Mouse (Mus musculus) layer of hippocampus, postnatal 36 days (tissue): ENCODE measurements at regions not wholly inside any gene's neighbourhood (a gene's known extent, or its start where the extent isn't known, plus 50 kb on each side); places are given as distances from the start of the nearest gene placed in this dataset.

Source experiments
- DNase-seq, 2 experiments: peaks; one replicate each; pipeline ENCODE4 v3.0.0; 2022

DNA sequence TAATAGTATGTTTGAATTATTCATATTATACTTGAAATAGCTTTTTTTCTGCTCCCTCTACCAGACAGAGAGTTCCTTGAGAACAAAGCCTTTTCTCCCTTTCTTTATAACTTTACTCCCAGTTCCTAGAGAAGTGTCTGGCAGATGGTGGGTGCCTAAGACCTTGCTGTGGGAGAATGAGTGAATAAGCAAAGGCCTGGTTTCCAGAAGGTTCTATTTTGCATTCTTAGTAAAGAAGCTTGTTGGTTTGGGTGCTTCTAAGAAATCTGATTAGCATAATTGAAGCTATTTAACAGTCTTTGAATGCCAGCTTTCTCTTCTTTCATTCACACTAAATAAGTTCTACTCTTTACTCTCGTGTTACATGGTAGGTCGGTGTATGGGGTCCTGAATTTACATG lies 1104.2 kb downstream of the Gsdmc2 start:
- no peak for DNase-seq

GRCm38 (mm10) chr15:62735334-62735733 lies 1109.6 kb downstream of the Gsdmc2 start:
- DNase-seq: no peak

GRCm38 (mm10) chr15:62734900-62735299 lies 1110.1 kb downstream of the Gsdmc2 start:
- no peak for DNase-seq

DNA sequence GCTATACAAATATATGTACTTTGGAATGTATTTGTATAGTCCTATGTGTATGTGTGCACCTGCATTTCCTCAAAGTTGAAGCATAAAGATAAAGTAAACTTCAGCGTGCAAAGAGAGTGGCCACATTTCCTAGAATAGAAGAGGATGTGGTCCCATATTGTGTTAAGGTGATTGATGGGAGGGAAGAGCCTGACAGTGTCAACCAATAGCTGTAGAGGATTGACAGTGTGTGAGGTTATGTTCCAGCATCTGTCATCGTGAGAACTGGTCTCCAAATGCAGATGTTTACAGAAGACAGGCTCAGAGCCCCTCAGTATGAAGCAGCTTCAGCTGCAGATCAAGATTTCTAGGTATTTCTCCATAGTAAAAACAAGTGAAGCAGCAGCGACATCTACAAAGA lies 1114.5 kb downstream of the Gsdmc2 start:
- DNase-seq: no peak

GRCm38 (mm10) chr15:62714265-62714664 lies 1130.7 kb downstream of the Gsdmc2 start:
- DNase-seq: no peak

DNA sequence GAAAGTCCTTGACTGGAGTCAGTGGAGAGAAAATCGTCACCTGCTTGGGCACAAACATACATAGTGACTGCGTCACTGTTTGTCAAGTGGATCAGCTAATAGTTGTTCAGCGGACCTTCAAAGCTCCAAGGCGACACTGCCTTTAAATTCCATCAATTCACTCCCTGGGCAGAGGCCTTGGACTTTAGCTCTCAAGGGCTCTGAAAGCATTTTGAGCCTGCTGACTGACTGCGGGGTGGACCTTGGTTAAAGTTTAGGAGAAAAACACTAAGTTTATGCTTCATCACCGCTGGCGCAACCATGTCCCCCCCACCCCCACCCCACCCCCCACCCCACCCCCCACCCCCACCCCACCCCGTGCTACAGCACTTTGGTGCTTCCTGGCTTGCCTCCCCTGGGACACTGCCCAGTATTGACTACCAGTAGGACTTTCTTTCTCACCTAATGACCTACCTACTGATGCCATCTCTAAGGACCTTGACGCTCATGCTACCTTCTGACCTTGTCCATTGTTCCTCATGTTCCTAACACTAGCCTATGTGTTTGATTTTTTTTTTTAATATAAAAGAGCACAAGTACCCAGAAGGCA lies 1132.3 kb downstream of the Gsdmc2 start:
- DNase-seq: no peak

- no peak for DNase-seq
These were observed 1132.9 kb downstream of the Gsdmc2 start for GRCm38 (mm10) chr15:62712060-62712542.

DNA sequence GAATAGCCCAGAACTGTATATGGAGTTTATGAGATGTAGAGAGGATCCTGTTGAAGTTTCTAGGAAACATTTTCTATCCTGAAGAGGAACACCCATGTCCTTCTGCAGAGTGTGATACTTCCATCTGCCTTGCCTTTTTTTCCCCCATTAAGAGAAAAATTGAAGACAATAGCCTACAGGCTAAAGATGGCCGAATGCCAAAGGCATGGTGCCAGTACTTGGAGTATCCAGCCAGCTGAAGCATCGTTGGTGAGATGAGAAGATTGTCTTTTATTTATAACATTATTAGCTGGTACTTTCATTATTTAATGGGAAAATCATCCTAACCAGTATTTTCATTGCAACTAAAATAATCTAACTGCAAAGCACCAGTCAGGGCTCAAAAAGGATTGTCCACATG lies 1135.4 kb downstream of the Gsdmc2 start:
- peak; percentile 9 for DNase-seq

- no peak for DNase-seq
These were observed 1146.4 kb downstream of the Gsdmc2 start for GRCm38 (mm10) chr15:62698559-62698958.

DNA sequence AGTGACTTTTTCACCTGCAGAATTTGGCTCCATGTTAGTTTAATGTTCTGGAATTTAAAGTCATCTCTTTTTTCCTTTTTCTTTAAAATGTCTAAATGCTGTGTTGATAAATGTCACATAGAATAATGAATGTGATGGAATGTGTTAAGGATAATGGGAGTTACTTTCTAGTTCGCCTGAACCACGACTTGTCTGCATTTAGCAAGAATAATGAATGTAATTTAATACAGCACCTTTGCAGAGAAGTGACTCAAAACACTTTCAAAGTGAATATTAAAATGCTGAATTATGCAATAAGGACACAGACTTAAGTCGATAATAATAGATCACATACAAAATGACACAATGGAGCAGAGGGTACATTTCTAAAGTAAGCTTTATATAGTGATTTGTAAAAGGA lies 1150.2 kb downstream of the Gsdmc2 start:
- DNase-seq: no peak

GRCm38 (mm10) chr15:62693671-62694070 lies 1151.3 kb downstream of the Gsdmc2 start:
- no peak for DNase-seq

DNA sequence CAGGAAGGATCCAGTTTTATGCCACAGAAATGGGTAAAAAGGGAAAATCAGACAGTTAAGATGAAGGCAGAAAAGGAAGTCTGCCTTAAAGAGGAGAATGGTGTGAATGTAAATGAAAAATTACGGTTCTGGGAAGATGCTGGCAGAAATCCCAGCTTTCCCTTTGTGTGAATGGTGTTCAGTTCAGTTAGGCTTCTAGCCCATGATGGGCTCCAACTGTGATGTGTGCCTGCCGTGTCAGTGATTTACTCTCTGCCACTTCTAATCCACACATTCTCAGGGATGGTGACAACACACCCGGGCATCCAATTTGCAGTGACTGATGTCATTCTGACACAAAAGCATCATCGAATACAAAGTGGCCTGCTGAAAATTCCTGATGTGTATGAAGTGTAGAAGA lies 1171.6 kb downstream of the Gsdmc2 start:
- no peak for DNase-seq

DNA sequence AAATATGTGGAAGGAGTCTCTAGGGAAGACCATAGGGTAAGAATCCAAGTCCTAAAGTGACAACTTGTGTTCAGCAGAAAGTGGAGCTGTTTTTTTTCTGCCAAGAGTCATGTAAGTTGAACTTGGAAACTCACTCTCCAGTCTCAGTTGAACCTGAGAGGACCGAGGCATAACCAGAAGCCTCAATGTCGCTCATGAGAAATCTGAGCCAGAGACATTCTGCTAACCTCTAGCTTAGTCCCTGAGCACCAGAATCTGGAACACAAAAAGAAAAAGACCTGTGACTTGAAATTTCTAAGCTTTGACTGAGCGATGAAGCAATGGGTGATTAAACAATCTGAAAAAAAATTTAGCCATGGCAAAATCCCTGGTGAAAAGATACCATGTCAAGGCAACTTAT lies 1175.0 kb downstream of the Gsdmc2 start:
- no peak for DNase-seq

DNA sequence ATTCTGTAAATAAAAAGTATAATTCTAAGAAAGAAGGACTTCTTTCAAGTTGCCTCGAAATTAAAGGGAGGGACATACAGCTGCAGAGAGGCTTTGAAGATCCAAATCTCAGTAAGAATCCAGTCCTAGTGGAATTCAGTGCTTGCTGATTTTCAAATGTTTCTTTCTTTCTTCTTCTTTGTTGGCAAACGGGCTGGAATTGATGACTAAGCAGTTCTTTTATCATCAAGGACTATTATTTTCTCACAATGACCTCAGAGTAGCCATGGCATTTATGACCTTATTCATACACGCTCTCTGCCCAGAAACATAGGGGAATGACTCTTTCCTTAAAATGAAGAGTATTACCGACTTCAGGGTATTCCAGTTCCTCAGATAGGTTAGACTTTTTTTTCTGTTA lies 1185.9 kb downstream of the Gsdmc2 start:
- no peak for DNase-seq

- no peak for DNase-seq
These were observed 1186.3 kb downstream of the Gsdmc2 start for GRCm38 (mm10) chr15:62658695-62659094.

DNA sequence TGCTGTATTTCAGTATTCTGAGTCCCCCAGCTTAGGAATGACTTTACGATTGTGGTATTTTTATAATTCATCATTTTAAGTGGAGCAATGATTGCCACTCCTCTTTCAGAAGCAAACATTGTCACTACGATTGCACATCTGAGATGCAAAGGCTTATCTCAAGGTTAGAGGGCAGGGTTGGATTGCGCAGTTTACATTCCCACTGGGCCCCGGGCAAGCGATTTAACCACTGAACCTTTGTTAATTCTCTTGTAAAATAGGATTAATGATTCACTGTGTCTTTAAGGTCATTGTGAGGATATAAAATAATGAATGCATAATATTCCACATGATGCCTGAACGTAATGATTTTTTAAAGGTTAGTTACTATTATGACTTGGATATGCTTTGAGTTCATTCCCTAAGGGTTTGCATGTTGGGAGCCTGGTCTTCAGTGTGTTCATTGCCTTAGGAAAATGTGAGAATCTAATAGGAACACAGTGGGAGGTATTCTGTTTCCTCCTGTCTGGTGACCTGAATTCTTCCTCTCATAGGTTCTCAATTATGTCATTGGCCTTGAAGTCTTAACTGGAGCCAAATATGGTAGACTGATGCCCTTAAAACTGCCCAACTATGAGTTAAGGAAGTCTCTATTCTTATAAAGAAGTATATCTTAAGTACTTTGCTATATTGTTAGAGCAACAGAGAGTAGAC lies 1198.4 kb downstream of the Gsdmc2 start:
- DNase-seq: no peak

- DNase-seq: no peak
These were observed 1200.2 kb downstream of the Gsdmc2 start for GRCm38 (mm10) chr15:62644744-62645143.

GRCm38 (mm10) chr15:62644296-62644695 lies 1200.7 kb downstream of the Gsdmc2 start:
- no peak for DNase-seq

DNA sequence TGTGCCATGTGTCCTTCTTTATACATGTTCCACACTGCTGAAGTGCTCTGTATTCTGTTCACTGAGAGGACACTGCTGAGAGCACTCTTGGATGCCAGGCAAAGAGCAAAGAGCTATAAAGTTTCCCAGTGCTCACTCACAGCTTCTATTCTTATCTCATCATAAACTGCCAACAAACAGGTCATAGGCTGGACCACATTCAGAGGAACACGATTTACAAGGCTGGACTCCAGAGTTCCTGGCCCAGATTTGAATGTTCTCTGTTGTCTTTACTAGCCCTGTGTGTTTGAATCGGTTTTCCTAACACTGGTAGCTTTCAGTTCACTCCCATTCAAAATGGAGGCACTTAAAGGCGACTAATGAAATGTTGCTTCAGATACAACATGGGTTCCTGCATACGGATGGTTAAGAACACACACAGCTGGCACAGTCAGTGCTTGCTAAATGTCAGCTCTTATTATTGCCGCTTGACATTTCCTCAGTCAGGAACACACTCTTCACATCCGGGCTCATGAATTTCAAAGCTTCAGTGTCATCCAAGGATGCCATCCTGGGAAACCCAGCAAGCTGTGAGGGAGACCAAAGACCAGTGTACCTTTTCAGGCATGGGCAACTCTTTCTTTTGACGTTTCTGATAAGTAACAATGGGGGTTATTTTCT lies 1203.8 kb downstream of the Gsdmc2 start:
- DNase-seq: no peak

DNA sequence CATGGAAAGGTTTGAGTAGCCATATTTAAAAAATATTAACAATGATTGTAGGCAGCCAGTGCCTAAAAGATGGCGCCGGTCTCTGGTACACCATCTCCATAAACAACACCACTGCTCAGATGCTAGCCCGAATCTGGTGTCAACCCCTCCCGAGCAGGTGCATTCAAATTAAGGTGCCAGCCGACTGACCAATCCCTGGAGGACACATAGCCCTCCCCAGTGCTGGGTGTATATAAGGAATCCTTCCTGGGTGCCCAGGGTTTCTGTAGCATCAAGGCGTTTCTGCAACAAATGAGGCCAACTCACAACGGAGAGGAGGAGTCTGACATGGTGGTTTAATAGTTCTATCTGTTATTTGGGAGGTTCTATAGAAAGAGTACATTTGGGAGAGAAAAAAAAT lies 1219.6 kb downstream of the Gsdmc2 start:
- DNase-seq: no peak

DNA sequence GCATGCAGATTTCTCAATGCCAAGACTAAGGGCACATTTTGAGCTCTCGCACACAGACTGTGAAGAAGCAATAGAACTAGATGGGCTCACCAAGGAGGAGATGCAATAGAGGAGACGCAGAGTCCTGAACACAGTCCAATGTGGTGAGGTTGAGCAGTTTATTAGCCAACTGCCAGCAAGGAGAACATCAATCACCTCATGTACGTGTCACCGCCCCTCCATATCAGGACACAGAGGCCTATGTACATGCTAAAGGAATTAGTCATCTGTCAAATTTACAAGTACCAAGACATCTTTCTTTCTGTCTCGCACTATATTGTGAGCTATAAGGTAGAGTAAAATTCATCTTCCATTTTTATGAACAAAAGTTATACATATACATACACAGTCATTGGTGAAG lies 1228.9 kb downstream of the Gsdmc2 start:
- no peak for DNase-seq

DNA sequence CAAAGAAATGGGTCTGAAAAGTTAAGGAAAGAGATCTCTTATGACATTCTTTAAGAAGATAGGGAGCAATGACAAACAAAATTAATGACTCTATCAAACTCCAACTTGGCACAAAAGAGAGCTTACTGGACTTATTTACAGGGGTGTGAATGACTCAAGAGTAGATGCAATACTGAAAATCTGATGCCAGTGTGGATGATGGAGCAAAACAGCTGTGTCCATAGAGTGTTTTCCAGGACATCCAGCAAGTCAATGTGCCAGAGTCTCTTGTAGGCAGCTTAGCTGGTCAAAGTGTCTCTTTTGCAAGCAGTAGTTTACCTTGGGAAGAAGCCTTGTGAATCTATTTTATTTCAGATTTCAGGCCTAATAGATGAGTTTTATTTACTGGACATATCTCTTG lies 1248.2 kb downstream of the Gsdmc2 start:
- no peak for DNase-seq

DNA sequence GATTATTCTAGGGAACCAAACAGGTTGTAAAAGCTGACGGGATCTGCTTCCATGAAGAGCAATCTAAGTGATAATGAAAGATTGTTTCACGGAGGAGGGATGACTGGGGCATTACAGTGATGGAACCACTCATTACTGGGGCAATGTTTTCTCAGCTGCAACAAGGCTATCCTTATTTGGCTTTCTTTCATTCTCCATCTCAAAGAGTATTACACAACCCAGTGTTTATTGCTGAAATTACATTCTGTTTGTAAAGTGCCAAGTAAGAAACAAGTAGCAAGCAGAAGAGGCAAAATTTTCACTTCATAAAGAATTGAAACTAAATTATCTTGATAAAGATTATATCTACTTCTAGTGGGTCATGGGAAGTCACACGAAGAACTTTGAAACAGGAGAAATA lies 1256.4 kb downstream of the Gsdmc2 start:
- DNase-seq: no peak

DNA sequence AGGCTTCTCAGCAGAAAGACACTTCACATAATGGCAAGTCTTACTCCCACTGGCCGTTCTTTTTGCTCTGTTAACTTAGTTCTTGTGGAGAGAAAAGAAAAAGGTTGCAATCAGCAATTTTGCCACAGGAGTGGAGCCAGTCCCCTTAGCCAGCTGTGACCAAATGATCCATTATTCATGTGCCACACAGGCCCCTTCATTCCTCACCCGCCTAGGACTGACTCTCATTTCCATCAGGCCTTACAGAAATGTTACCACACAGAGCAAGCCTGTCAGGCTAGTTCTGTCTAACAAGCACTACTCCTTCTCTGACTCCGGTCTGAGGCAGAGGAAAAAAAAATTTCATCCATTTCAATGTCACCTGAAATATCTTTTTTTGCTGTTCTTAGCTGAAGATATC lies 1266.2 kb downstream of the Gsdmc2 start:
- no peak for DNase-seq
